ENCODE assay signal across 8 mouse cellular contexts in the genomic region with DNA sequence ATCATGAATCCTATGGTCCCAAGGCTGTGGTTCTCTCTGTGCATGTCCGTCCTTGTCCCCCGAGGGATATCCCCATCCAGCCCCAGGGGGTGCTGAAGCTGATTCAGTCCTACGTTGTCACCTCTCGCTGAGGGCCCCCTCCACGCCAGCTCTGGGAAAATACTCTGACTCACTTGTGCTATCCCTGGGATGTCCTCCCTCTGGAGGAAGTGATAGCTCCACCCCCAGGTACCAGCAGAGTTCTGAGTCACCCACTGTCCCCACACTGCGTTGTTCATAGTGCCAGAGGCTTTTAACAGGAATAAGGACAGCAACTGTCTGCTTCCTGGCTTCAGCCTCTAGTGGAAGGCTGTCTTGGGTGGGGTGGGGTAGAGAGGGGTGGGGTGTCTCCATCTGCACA. TPM values are rescaled to one million over a fixed set of nuclear protein-coding genes. Genes with fewer than 3 reads are reported as not detected.
DNase-seq lines count a peak whose midpoint lies in the region; ATAC-seq lines count a peak whose summit lies in the region.
"Had no signal": no experiment of that assay in that cellular context is flagged by ENCODE, and none has a peak within 500 bp of the region (broad histone marks: within the 10 kb centered on the region; RNA-seq: fewer than 3 reads in every experiment).

No protein-coding gene starts in this region.

- no peaks in the 10 kb centered on the region for H3K9me3 ChIP-seq in intestine, embryonic 15.5 days

- H3K4me3 ChIP-seq in intestine, embryonic 15.5 days (replicated peaks): no peak overlapping the region
- no peak overlapping the region for H3K4me3 ChIP-seq in macrophage (ENCODE audit: inconsistent target)
- H3K4me3 ChIP-seq: megakaryocyte, embryonic 14.5 days had no signal

- no peak overlapping the region for H3K4me2 ChIP-seq in intestine, embryonic 15.5 days (replicated peaks)

- 0 out of 2 replicates have a peak, but pooled peaks have one; percentile 47 for ATAC-seq in intestine, embryonic 15.5 days

- H3K36me3 ChIP-seq in intestine, embryonic 15.5 days: no peaks in the 10 kb centered on the region
- H3K36me3 ChIP-seq in macrophage (ENCODE audit: inconsistent target): no peaks in the 10 kb centered on the region

- H3K9ac ChIP-seq in intestine, embryonic 15.5 days: no peak overlapping the region

- H3K79me2 ChIP-seq in macrophage (ENCODE audit: inconsistent target): no peaks in the 10 kb centered on the region

- H3K4me1 ChIP-seq in intestine, embryonic 15.5 days (replicated peaks): peaks cover 6% of the 10 kb centered on the region; the same call in 1 of the 2 replicates

- 26% methylated on average over 6 of the region's 6 CpGs for WGBS in intestine, embryonic 15.5 days
- 8% methylated on average over 6 of the region's 6 CpGs for WGBS in macrophage (ENCODE audit: missing documents)

- H3K27me3 ChIP-seq in intestine, embryonic 15.5 days (replicated peaks): no peaks in the 10 kb centered on the region

- no peak overlapping the region for H3K27ac ChIP-seq in intestine, embryonic 15.5 days
- H3K27ac ChIP-seq in macrophage: peak overlapping the region; percentile 76

- peak; percentile 51 for DNase-seq in MN1 (ENCODE audit: low spot score)
- peak; percentile 78 for DNase-seq in adrenal gland, adult 8-10 months
- no peak for DNase-seq in layer of hippocampus, adult 9-10 months (ENCODE audit: low spot score)
- DNase-seq in thymus, postnatal 10 days (ENCODE audit: low spot score in 2 of 2): no peak
- no peak for DNase-seq in urinary bladder, postnatal 36 days (ENCODE audit: low spot score in 2 of 2)

RNA-seq across cellular contexts. Expression of a gene that starts 5.1 kb away (rescaled TPM):
- total RNA-seq in adrenal gland, adult 8-10 months (2022): under 1 TPM; 0.14 to 0.17 (median 0.16) TPM
- polyA plus RNA-seq in intestine, embryonic 15.5 days (2015; fragmentation: Nextera tagmentation; extraction: Ambion mirVana): 0.61 and 0.64 TPM in 2 replicates
- under 1 TPM in 2 of 26 experiments, not detected in 24; 0.19 to 0.41 TPM for total RNA-seq in macrophage (2018; cell fraction: chromatin; rRNA removed)
- total RNA-seq in macrophage (2018; cell fraction: cytosol; rRNA removed): under 1 TPM in 11 of 26 experiments, not detected in 15; 0.03 to 0.09 (median 0.06) TPM
- total RNA-seq in macrophage (2018; cell fraction: nucleus; rRNA removed): under 1 TPM in 4 of 26 experiments, not detected in 22; 0.16 to 0.36 (median 0.26) TPM
- polyA plus RNA-seq in macrophage (2018): 0.10 TPM in 1 of 3 replicates, not detected in the others

RNA-seq across cellular contexts. Expression of a gene that starts 17.3 kb away (rescaled TPM):
- 1 to 10 TPM; 5.3 to 7.5 (median 6.3) TPM for total RNA-seq in adrenal gland, adult 8-10 months (2022)
- 4.9 and 5.0 TPM in 2 replicates for polyA plus RNA-seq in intestine, embryonic 15.5 days (2015; fragmentation: Nextera tagmentation; extraction: Ambion mirVana)
- under 1 TPM in 12 of 26 experiments, not detected in 14; 0.07 to 0.73 (median 0.12) TPM for total RNA-seq in macrophage (2018; cell fraction: chromatin; rRNA removed)
- under 1 TPM in 20 of 26 experiments, not detected in 6; under 0.01 to 0.06 (median 0.04) TPM for total RNA-seq in macrophage (2018; cell fraction: cytosol; rRNA removed)
- under 1 TPM in 7 of 26 experiments, not detected in 19; 0.06 to 0.34 (median 0.08) TPM for total RNA-seq in macrophage (2018; cell fraction: nucleus; rRNA removed)
- polyA plus RNA-seq in macrophage (2018): 0.06 to 0.09 TPM (median 0.06 TPM) in 3 replicates

RNA-seq across cellular contexts. Expression of a gene that starts 36.8 kb away (rescaled TPM):
- not detected for total RNA-seq in adrenal gland, adult 8-10 months (2022)
- polyA plus RNA-seq in intestine, embryonic 15.5 days (2015; fragmentation: Nextera tagmentation; extraction: Ambion mirVana): 0.75 and 1.1 TPM in 2 replicates
- not detected for total RNA-seq in macrophage (2018; cell fraction: chromatin; rRNA removed)
- not detected for total RNA-seq in macrophage (2018; cell fraction: cytosol; rRNA removed)
- not detected for total RNA-seq in macrophage (2018; cell fraction: nucleus; rRNA removed)
- not detected in 3 replicates for polyA plus RNA-seq in macrophage (2018)

Comparison
In these comparisons a context has a peak if more than half of its experiments do, and no peak if none do; other contexts are left out.
1. DNase-seq: peak in MN1 (single experiment) and adrenal gland, adult 8-10 months (single experiment); none in layer of hippocampus, adult 9-10 months (single experiment), thymus, postnatal 10 days (0 of 2) and urinary bladder, postnatal 36 days (0 of 2).